Mouse (Mus musculus): Measurements from ENCODE around the gene Cdc42bpb.

GRCm38 (mm10) chr12:111274447-111275149 lies 102.9 kb downstream of the Cdc42bpb start:
- TF ChIP-seq CTCF (IDR thresholded peaks at IDR 0.05; ENCODE audit: borderline replicate concordance, extremely low read depth, insufficient read depth, insufficient read length) (no peak), POLR2A (IDR thresholded peaks at IDR 0.05; ENCODE audit: borderline replicate concordance, extremely low read depth, insufficient read depth, insufficient read length, poor library complexity, severe bottlenecking) (no peak)

Data from brain, embryonic 14.5 days (tissue).